ENCODE assay signal across 8 mouse cellular contexts in the genomic region with DNA sequence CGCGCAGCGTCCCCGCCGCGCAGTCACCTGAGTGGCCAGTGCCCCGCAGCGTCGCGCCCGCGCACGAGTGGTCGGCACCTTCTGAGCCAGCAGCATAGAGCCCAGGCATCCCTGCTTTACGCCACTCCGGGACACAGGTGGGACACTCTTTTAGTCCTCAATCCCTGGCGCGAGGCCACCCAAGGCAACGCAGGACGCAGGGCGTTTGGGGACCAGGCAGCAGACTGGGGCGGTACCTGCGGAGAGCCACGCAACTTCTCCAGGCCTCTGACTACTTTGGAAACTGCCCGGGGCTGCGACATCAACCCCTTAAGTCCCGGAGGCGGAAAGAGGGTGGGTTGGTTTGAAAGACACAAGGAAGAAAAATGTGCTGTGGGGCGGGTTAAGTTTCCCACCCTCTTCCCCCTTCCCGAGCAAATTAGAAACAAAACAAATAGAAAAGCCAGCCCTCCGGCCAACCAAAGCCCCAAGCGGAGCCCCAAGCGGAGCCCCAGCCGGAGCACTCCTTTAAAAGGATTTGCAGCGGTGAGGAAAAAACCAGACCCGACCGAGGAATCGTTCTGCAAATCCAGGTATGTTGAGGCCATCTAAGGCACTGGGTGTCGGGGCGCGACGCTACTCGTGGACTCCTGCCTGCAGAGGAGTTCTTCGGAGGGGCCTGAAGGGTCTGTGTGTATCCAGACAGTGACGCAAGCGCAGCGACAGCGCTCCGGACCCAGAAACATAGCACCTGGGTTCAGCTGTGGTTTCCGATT. TPM values are rescaled to one million over a fixed set of nuclear protein-coding genes. Genes with fewer than 3 reads are reported as not detected.
DNase-seq lines count a peak whose midpoint lies in the region; ATAC-seq and TF ChIP-seq lines count a peak whose summit lies in the region.

A gene (plus strand): TSS at position 38 of the 755 bp plus-strand sequence.

- H3K4me2 ChIP-seq in forebrain, postnatal 0 days (ENCODE audit: low read depth) = peak within 1 kb of the TSS; percentile 77
- peak within 1 kb of the TSS; percentile 85 for H3K4me2 ChIP-seq in intestine, embryonic 14.5 days (ENCODE audit: low read length)
- peak within 1 kb of the TSS; percentile 53 for H3K4me2 ChIP-seq in liver, embryonic 15.5 days

- H3K4me1 ChIP-seq in erythroblast, embryonic 14.5 days (ENCODE audit: control insufficient read depth) = no peaks in the 10 kb centered on the region
- no peaks in the 10 kb centered on the region; the same call in 1 of the 2 replicates for H3K4me1 ChIP-seq in forebrain, postnatal 0 days (ENCODE audit: insufficient read depth)
- no peaks in the 10 kb centered on the region; the same call in 1 of the 2 replicates for H3K4me1 ChIP-seq in intestine, embryonic 14.5 days (replicated peaks; ENCODE audit: control insufficient read depth, insufficient read depth, low read length)
- no peaks in the 10 kb centered on the region for H3K4me1 ChIP-seq in liver, embryonic 15.5 days (replicated peaks)

- H3K9me3 ChIP-seq in erythroblast, embryonic 14.5 days (ENCODE audit: control insufficient read depth, low read length) = no peaks in the 10 kb centered on the region
- H3K9me3 ChIP-seq in forebrain, postnatal 0 days (ENCODE audit: low read length) = no peaks in the 10 kb centered on the region
- no peaks in the 10 kb centered on the region for H3K9me3 ChIP-seq in intestine, embryonic 14.5 days (ENCODE audit: control insufficient read depth, low read length)
- no peaks in the 10 kb centered on the region for H3K9me3 ChIP-seq in liver, embryonic 15.5 days (replicated peaks)

- peaks cover 26% of the 10 kb centered on the region for H3K27me3 ChIP-seq in erythroblast, embryonic 14.5 days (ENCODE audit: control insufficient read depth)
- peaks cover 14% of the 10 kb centered on the region; the same call in 1 of the 2 replicates for H3K27me3 ChIP-seq in forebrain, postnatal 0 days (ENCODE audit: insufficient read depth, low read length)
- peaks cover 23% of the 10 kb centered on the region for H3K27me3 ChIP-seq in intestine, embryonic 14.5 days (replicated peaks; ENCODE audit: control insufficient read depth, insufficient read depth, low read length)
- peaks cover 23% of the 10 kb centered on the region for H3K27me3 ChIP-seq in liver, embryonic 15.5 days

- no peaks in the 10 kb centered on the region for H3K36me3 ChIP-seq in erythroblast, embryonic 14.5 days (ENCODE audit: control insufficient read depth)
- H3K36me3 ChIP-seq in forebrain, postnatal 0 days (ENCODE audit: insufficient read depth) = no peaks in the 10 kb centered on the region
- H3K36me3 ChIP-seq in intestine, embryonic 14.5 days (ENCODE audit: control insufficient read depth, insufficient read depth, low read length) = no peaks in the 10 kb centered on the region
- no peaks in the 10 kb centered on the region for H3K36me3 ChIP-seq in liver, embryonic 15.5 days (replicated peaks)

- TF ChIP-seq CTCF in forebrain, postnatal 0 days (IDR thresholded peaks at IDR 0.05; ENCODE audit: low read depth) = no peak

- no peak for ATAC-seq in erythroblast, adult 5-6 weeks (replicated peaks; ENCODE audit: low FRiP score, poor library complexity, severe bottlenecking)
- no peak for ATAC-seq in forebrain, postnatal 0 days
- no peak for ATAC-seq in intestine, embryonic 14.5 days (replicated peaks; ENCODE audit: low FRiP score, low TSS enrichment, low read depth)
- ATAC-seq in liver, embryonic 15.5 days (ENCODE audit: insufficient read depth) = no peak

- DNase-seq in adrenal gland, adult 8-10 months = peak; percentile 45
- DNase-seq in forebrain, postnatal 0 days = peak; percentile 22
- peak; percentile 66 for DNase-seq in intestine, embryonic 14.5 days (ENCODE audit: low spot score)
- DNase-seq in ovary, postnatal 36 days (ENCODE audit: low spot score) = peak; percentile 18
- DNase-seq in natural killer cell, adult 2 months (ENCODE audit: low spot score in 2 of 2) = no peak

- H3K27ac ChIP-seq in forebrain, postnatal 0 days (ENCODE audit: low read depth, low read length) = no peak within 1 kb of the TSS
- no peak within 1 kb of the TSS for H3K27ac ChIP-seq in intestine, embryonic 14.5 days (ENCODE audit: low read depth)
- no peak within 1 kb of the TSS for H3K27ac ChIP-seq in liver, embryonic 15.5 days (replicated peaks)

- 2% methylated on average over 50 of the region's 50 CpGs for WGBS in forebrain, postnatal 0 days
- under 1% methylated on average over 50 of the region's 50 CpGs for WGBS in intestine, embryonic 14.5 days
- WGBS in liver, embryonic 15.5 days (ENCODE audit: insufficient replicate concordance) = 2% methylated on average over 50 of the region's 50 CpGs

- H3K4me3 ChIP-seq in erythroblast, embryonic 14.5 days (replicated peaks) = peak within 1 kb of the TSS; percentile 22
- H3K4me3 ChIP-seq in forebrain, postnatal 0 days (ENCODE audit: low read depth, low read length) = peak within 1 kb of the TSS; percentile 38
- H3K4me3 ChIP-seq in intestine, embryonic 14.5 days (ENCODE audit: low read depth, low read length) = peak within 1 kb of the TSS; percentile 45
- H3K4me3 ChIP-seq in liver, embryonic 15.5 days (replicated peaks) = peak within 1 kb of the TSS; percentile 35

- H3K9ac ChIP-seq in forebrain, postnatal 0 days = peak within 1 kb of the TSS; percentile 28
- H3K9ac ChIP-seq in intestine, embryonic 14.5 days (ENCODE audit: low read length) = peak within 1 kb of the TSS; percentile 17; the same call in 1 of the 2 replicates
- H3K9ac ChIP-seq in liver, embryonic 15.5 days = no peak within 1 kb of the TSS

RNA-seq across cellular contexts. Expression of the gene that starts here (rescaled TPM):
- not detected in 2 replicates for polyA plus RNA-seq in erythroblast, embryonic 14.5 days (2012)
- 33.0 TPM in 1 of 2 replicates, not detected in the other for total RNA-seq in erythroblast, adult 5-6 weeks (2015; ENCODE audit: low replicate concordance)
- total RNA-seq in erythroblast, adult 5-6 weeks (2017; ENCODE audit: low replicate concordance) = 1.3 and 7.9 TPM in 2 replicates
- total RNA-seq in adrenal gland, adult 8-10 months (2022) = 10 to 100 TPM; 15.9 to 17.0 (median 16.9) TPM
- total RNA-seq in forebrain, postnatal 0 days (2014; rRNA removed) = 5.2 and 6.9 TPM in 2 replicates
- 2.8 and 3.8 TPM in 2 replicates for polyA plus RNA-seq in forebrain, postnatal 0 days (2015; fragmentation: Nextera tagmentation; extraction: Ambion mirVana)
- polyA plus RNA-seq in intestine, embryonic 14.5 days (2014; fragmentation: Nextera tagmentation; extraction: Ambion mirVana) = 0.70 and 0.76 TPM in 2 replicates
- 0.74 and 0.76 TPM in 2 replicates for polyA plus RNA-seq in liver, embryonic 15.5 days (2015; fragmentation: Nextera tagmentation; extraction: Ambion mirVana)

Comparison
In these comparisons a context has a peak if more than half of its experiments do, and no peak if none do; other contexts are left out.
1. Peak in DNase-seq, H3K4me3 ChIP-seq, H3K9ac ChIP-seq and H3K4me2 ChIP-seq in intestine, embryonic 14.5 days; RNA of the gene not detected or under 1 TPM.
2. DNase-seq: peak in adrenal gland, adult 8-10 months (single experiment), forebrain, postnatal 0 days (single experiment) and ovary, postnatal 36 days (single experiment); none in natural killer cell, adult 2 months (0 of 2).
3. Peak in every context shown above with its lines, with median percentiles within 50 percentile points of each other: H3K4me3 ChIP-seq and H3K4me2 ChIP-seq.